Mouse (Mus musculus): ENCODE results near the gene Lyz1. TPM values are rescaled to one million over a fixed set of nuclear protein-coding genes. Genes with fewer than 3 reads are reported as not detected.
"Not testable (repeated sequence)": the region's sequence is repeated elsewhere in the genome, so short reads cannot be mapped to it uniquely, and the experiment has no call there.

Lyz1 gene
- total RNA-seq, 2 experiments from 2014 or later = 3.7 to 6.3 TPM

GRCm38 (mm10) chr10:117299901-117300520, 7.3 kb upstream of the Lyz1 start:
- DNase-seq = no peak
- no peak overlapping the region for H3K4me3 ChIP-seq
- TF ChIP-seq CTCF (IDR thresholded peaks at IDR 0.05) = no peak
- H3K27ac ChIP-seq = no peak overlapping the region
- intact Hi-C loops (cut with DNase I) = no loop called here

- intact Hi-C loops (cut with DNase I) = no loop called here
- Histone ChIP-seq H3K4me3 (no peak overlapping the region), H3K27ac (no peak overlapping the region)
- no peak for TF ChIP-seq CTCF (IDR thresholded peaks at IDR 0.05)
- no peak for DNase-seq
Observed at GRCm38 (mm10) chr10:117299106-117299505, 6.4 kb upstream of the Lyz1 start.

- intact Hi-C loops (cut with DNase I) = no loop called here
- no peak overlapping the region for H3K27ac ChIP-seq
- no peak for TF ChIP-seq CTCF (IDR thresholded peaks at IDR 0.05)
- H3K4me3 ChIP-seq = no peak overlapping the region
- DNase-seq = no peak
Observed at GRCm38 (mm10) chr10:117298336-117298735, 5.7 kb upstream of the Lyz1 start.

GRCm38 (mm10) chr10:117290936-117291335, 1.7 kb downstream of the Lyz1 start:
- H3K4me3 ChIP-seq; DNase-seq; intact Hi-C loops (cut with DNase I); H3K27ac ChIP-seq: not testable (repeated sequence)

GRCm38 (mm10) chr10:117290046-117290870, 2.4 kb downstream of the Lyz1 start:
- H3K27ac ChIP-seq = no peak overlapping the region
- intact Hi-C loops (cut with DNase I) = no loop called here
- no peak for TF ChIP-seq CTCF (IDR thresholded peaks at IDR 0.05)
- no peak for DNase-seq
- no peak overlapping the region for H3K4me3 ChIP-seq

GRCm38 (mm10) chr10:117289034-117289505, 3.6 kb downstream of the Lyz1 start:
- H3K4me3 ChIP-seq; DNase-seq; intact Hi-C loops (cut with DNase I); H3K27ac ChIP-seq: not testable (repeated sequence)

- DNase-seq = no peak
- intact Hi-C loops (cut with DNase I) = no loop called here
- TF ChIP-seq CTCF (IDR thresholded peaks at IDR 0.05) = no peak
- Histone ChIP-seq H3K27ac (no peak overlapping the region), H3K4me3 (no peak overlapping the region)
Observed at GRCm38 (mm10) chr10:117288197-117289033, 4.3 kb downstream of the Lyz1 start.

GRCm38 (mm10) chr10:117287226-117287850, 5.3 kb downstream of the Lyz1 start:
- intact Hi-C loops (cut with DNase I) = no loop called here
- no peak overlapping the region for H3K27ac ChIP-seq
- no peak for DNase-seq
- TF ChIP-seq CTCF (IDR thresholded peaks at IDR 0.05) = no peak
- H3K4me3 ChIP-seq = no peak overlapping the region

- no peak for TF ChIP-seq CTCF (IDR thresholded peaks at IDR 0.05)
- H3K4me3 ChIP-seq = no peak overlapping the region
- H3K27ac ChIP-seq = no peak overlapping the region
- intact Hi-C loops (cut with DNase I) = no loop called here
- DNase-seq = no peak
Observed at GRCm38 (mm10) chr10:117286366-117286970, 6.2 kb downstream of the Lyz1 start.

- H3K27ac ChIP-seq; DNase-seq; H3K4me3 ChIP-seq; intact Hi-C loops (cut with DNase I): not testable (repeated sequence)
Observed at GRCm38 (mm10) chr10:117285584-117285983, 7.1 kb downstream of the Lyz1 start.

- TF ChIP-seq CTCF (IDR thresholded peaks at IDR 0.05) = no peak
- DNase-seq = no peak
- Histone ChIP-seq H3K27ac (no peak overlapping the region), H3K4me3 (no peak overlapping the region)
- intact Hi-C loops (cut with DNase I) = no loop called here
Observed at GRCm38 (mm10) chr10:117284578-117285520, 7.8 kb downstream of the Lyz1 start.
